Mouse (Mus musculus) ES-Bruce4 (cell line): Measurements from ENCODE around the gene Cd302.

Source experiments
- CTCF ChIP-seq: IDR thresholded peaks from one replicate; pipeline ENCODE4 v1.8.1; 2011; ENCODE audit warnings: low read depth, low read length
- EP300 ChIP-seq: IDR thresholded peaks from 2 replicates; pipeline ENCODE4 v1.6.1; 2011; ENCODE audit warnings: low read depth, low read length; ENCODE audit not compliant: insufficient read depth
- POLR2A ChIP-seq: IDR thresholded peaks from one replicate; pipeline ENCODE4 v1.8.1; 2011; ENCODE audit warnings: low read length; ENCODE audit not compliant: insufficient read depth

DNA sequence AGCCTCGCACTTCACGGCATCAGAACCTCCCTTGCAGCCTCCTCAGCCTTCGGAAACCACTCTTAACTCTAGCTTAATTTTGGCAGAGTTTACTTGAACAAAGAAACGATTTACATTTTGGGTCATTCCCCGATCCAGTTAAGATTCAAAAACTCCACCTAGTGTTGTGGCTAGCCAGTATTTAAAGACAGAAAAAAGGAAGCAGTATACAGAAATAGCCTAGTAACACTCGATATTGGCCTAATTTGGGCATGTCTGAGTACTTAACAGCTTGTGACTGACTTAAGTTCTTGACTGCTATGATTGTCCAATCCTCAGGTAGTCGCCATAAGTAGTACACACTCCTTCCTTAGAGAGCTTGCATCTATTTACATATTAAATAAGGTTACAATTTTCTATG is 42.7 kb upstream of the Cd302 start:
- TF ChIP-seq CTCF (no peak), POLR2A (no peak), EP300 (no peak)
